Mouse (Mus musculus): ENCODE data around the gene Rubcnl. TPM values are rescaled to one million over a fixed set of nuclear protein-coding genes. Genes with fewer than 3 reads are reported as not detected.

The Rubcnl gene
- total and polyA plus RNA-seq, 2 experiments from 2014 or later: 1.1 to 2.9 TPM

GRCm38 (mm10) chr14:75075299-75076180 is 59.7 kb downstream of the Rubcnl start:
- no peak overlapping the region for H3K4me2 ChIP-seq (ENCODE audit: low read depth, low read length)
- no peak overlapping the region for H3K4me3 ChIP-seq (ENCODE audit: low read depth, low read length)
- DNase-seq (ENCODE audit: low spot score): no peak
- no peak overlapping the region for H3K27ac ChIP-seq (ENCODE audit: low read depth)
- no peak for ATAC-seq (ENCODE audit: insufficient read depth, low read depth)
- TF ChIP-seq EP300 (IDR thresholded peaks at IDR 0.05; ENCODE audit: low read depth) (no peak), CTCF (IDR thresholded peaks at IDR 0.05; ENCODE audit: low read depth) (no peak)
- 63% methylated on average over 10 of the region's 10 CpGs for WGBS
- no peaks in the 10 kb centered on the region for H3K9me3 ChIP-seq (replicated peaks; ENCODE audit: control insufficient read depth, low read length)
- H3K36me3 ChIP-seq (replicated peaks; ENCODE audit: control insufficient read depth, insufficient read depth, low read length): no peaks in the 10 kb centered on the region
- no peak overlapping the region for H3K9ac ChIP-seq (replicated peaks; ENCODE audit: low read depth, low read length)
- no peaks in the 10 kb centered on the region for H3K27me3 ChIP-seq (ENCODE audit: control insufficient read depth, insufficient read depth, low read length)
- no peaks in the 10 kb centered on the region for H3K4me1 ChIP-seq (ENCODE audit: control insufficient read depth, insufficient read depth)

- Histone ChIP-seq H3K27me3 (ENCODE audit: control insufficient read depth, insufficient read depth, low read length) (no peaks in the 10 kb centered on the region), H3K4me3 (ENCODE audit: low read depth, low read length) (no peak overlapping the region), H3K27ac (ENCODE audit: low read depth) (no peak overlapping the region), H3K9me3 (replicated peaks; ENCODE audit: control insufficient read depth, low read length) (no peaks in the 10 kb centered on the region), H3K4me2 (ENCODE audit: low read depth, low read length) (no peak overlapping the region), H3K36me3 (replicated peaks; ENCODE audit: control insufficient read depth, insufficient read depth, low read length) (no peaks in the 10 kb centered on the region), H3K9ac (replicated peaks; ENCODE audit: low read depth, low read length) (no peak overlapping the region), H3K4me1 (ENCODE audit: control insufficient read depth, insufficient read depth) (no peaks in the 10 kb centered on the region)
- ATAC-seq (ENCODE audit: insufficient read depth, low read depth): no peak
- TF ChIP-seq EP300 (IDR thresholded peaks at IDR 0.05; ENCODE audit: low read depth) (no peak), CTCF (IDR thresholded peaks at IDR 0.05; ENCODE audit: low read depth) (no peak)
- WGBS: 58% methylated on average over 6 of the region's 6 CpGs
- no peak for DNase-seq (ENCODE audit: low spot score)
Measured at GRCm38 (mm10) chr14:75077946-75078345, 62.1 kb downstream of the Rubcnl start.

Other genes with a start within 250 kb of the Rubcnl start
- 13.7 and 14.2 TPM in 2 replicates for gene Lrch1, start 68.2 kb upstream of the Rubcnl start, total RNA-seq (2014; rRNA removed; ENCODE audit: low replicate concordance)
- 7.7 and 8.4 TPM in 2 replicates for gene Lrch1, start 68.2 kb upstream of the Rubcnl start, polyA plus RNA-seq (2015; fragmentation: Nextera tagmentation; extraction: Ambion mirVana)
- not detected in 2 replicates for gene Lrrc63, start 114.9 kb downstream of the Rubcnl start, total RNA-seq (2014; rRNA removed; ENCODE audit: low replicate concordance)
- gene Lrrc63, start 114.9 kb downstream of the Rubcnl start, polyA plus RNA-seq (2015; fragmentation: Nextera tagmentation; extraction: Ambion mirVana): not detected in 2 replicates
- 11.3 and 17.5 TPM in 2 replicates for gene Lcp1, start 115.1 kb downstream of the Rubcnl start, total RNA-seq (2014; rRNA removed; ENCODE audit: low replicate concordance)
- 11.2 and 12.6 TPM in 2 replicates for gene Lcp1, start 115.1 kb downstream of the Rubcnl start, polyA plus RNA-seq (2015; fragmentation: Nextera tagmentation; extraction: Ambion mirVana)
- not detected in 2 replicates for gene Cpb2, start 226.3 kb downstream of the Rubcnl start, total RNA-seq (2014; rRNA removed; ENCODE audit: low replicate concordance)
- not detected in 2 replicates for gene Cpb2, start 226.3 kb downstream of the Rubcnl start, polyA plus RNA-seq (2015; fragmentation: Nextera tagmentation; extraction: Ambion mirVana)